Mouse (Mus musculus) limb, embryonic 14.5 days (tissue): ENCODE results near the gene Pdzd4. TPM values are rescaled to one million over a fixed set of nuclear protein-coding genes. Genes with fewer than 3 reads are reported as not detected.

Source experiments
- ATAC-seq: fragments of 200-750 bp; cut with Nextera tagmentation; 2 replicates; pipeline ENCODE4 v1.8.0; 2017; ENCODE audit warnings: low read depth, moderate number of reproducible peaks, moderate TSS enrichment; ENCODE audit not compliant: low FRiP score
- DNase-seq: peaks from one replicate; pipeline ENCODE4 v3.0.0-alpha.2; 2015; ENCODE audit warnings: low spot score
- H3K27ac ChIP-seq: fragments of 300-500 bp; sonication (generic); replicated peaks from 2 replicates; pipeline ENCODE4 v1.5.1; 2014; ENCODE audit warnings: low read depth, mild to moderate bottlenecking, low read length, moderate library complexity, mixed read lengths
- H3K27me3 ChIP-seq: fragments of 300-500 bp; sonication (generic); 2 replicates; pipeline ENCODE4 v1.6.1; 2014; ENCODE audit warnings: low read length, mixed read lengths; ENCODE audit not compliant: control insufficient read depth, insufficient read depth
- H3K36me3 ChIP-seq: fragments of 300-500 bp; sonication (generic); 2 replicates; pipeline ENCODE4 v1.6.1; 2014; ENCODE audit warnings: mild to moderate bottlenecking, low read length, moderate library complexity, mixed read lengths; ENCODE audit not compliant: control insufficient read depth, insufficient read depth
- H3K4me1 ChIP-seq: fragments of 300-500 bp; sonication (generic); 2 replicates; pipeline ENCODE4 v1.6.1; 2014; ENCODE audit warnings: antibody characterized with exemption, low read length, mixed read lengths; ENCODE audit not compliant: control insufficient read depth, insufficient read depth
- H3K4me2 ChIP-seq: fragments of 300-500 bp; sonication (generic); replicated peaks from 2 replicates; pipeline ENCODE4 v1.6.1; 2014; ENCODE audit warnings: low read depth, mild to moderate bottlenecking, low read length, moderate library complexity; ENCODE audit not compliant: severe bottlenecking
- H3K4me3 ChIP-seq: fragments of 300-500 bp; sonication (generic); replicated peaks from 2 replicates; pipeline ENCODE4 v1.5.1; 2014; ENCODE audit warnings: low read length
- H3K9ac ChIP-seq: fragments of 300-500 bp; sonication (generic); 2 replicates; pipeline ENCODE4 v1.6.1; 2014; ENCODE audit warnings: mild to moderate bottlenecking, low read depth, low read length, moderate library complexity; ENCODE audit not compliant: severe bottlenecking
- H3K9me3 ChIP-seq: fragments of 300-500 bp; sonication (generic); 2 replicates; pipeline ENCODE4 v1.6.1; 2016; ENCODE audit warnings: low read length; ENCODE audit not compliant: control insufficient read depth
- POLR2A ChIP-seq: fragments of 200-500 bp; IDR thresholded peaks from 2 replicates; pipeline ENCODE4 v1.8.0; 2012; ENCODE audit warnings: inconsistent platforms, mild to moderate bottlenecking, moderate library complexity, borderline replicate concordance; ENCODE audit not compliant: insufficient read depth, insufficient read length; ENCODE audit errors: extremely low read depth
- WGBS: fragments of 180-500 bp; shearing (Covaris S2); extraction: QIAGEN DNeasy Blood & Tissue Kit; methylation state at CpG from one replicate; pipeline ENCODE4 v1.1.7; 2014; 5-methylcytosine and 5-hydroxymethylcytosine counted together
- polyA plus RNA-seq, 2 experiments: library from polyadenylated mRNA; depleted of rRNA in 1 of 2; stranded (reverse) in 1 of 2; unstranded in 1 of 2; fragments of >200 nt; fragmentation: Nextera tagmentation in 1 of 2; extraction: Ambion mirVana in 1 of 2; gene quantifications; 2 replicates each; pipeline versions ENCODE4 v1.2.1 to v1.2.3; 2012 to 2014

Gene Pdzd4
- polyA plus RNA-seq, 2 experiments: 1.4 to 22.0 TPM

- Histone ChIP-seq H3K9me3 (no peaks in the 10 kb centered on the region), H3K27me3 (no peaks in the 10 kb centered on the region), H3K36me3 (peaks cover 18% of the 10 kb centered on the region), H3K4me2 (peak within 1 kb of the TSS; percentile 54), H3K4me3 (peak within 1 kb of the TSS; percentile 56), H3K9ac (peak within 1 kb of the TSS; percentile 70), H3K27ac (peak within 1 kb of the TSS; percentile 90), H3K4me1 (no peaks in the 10 kb centered on the region)
- ATAC-seq: peak; percentile 96
- WGBS: 13% methylated on average over 34 of the region's 52 CpGs
- peak; percentile 97 for DNase-seq
- peak; percentile 28; the same call in 1 of the 2 replicates for TF ChIP-seq POLR2A
Measured at GRCm38 (mm10) chrX:73786364-73787224, 38.2 kb downstream of the Pdzd4 start, which contains the start of the genes Idh3g and Ssr4. Gene Idh3g (minus strand): TSS chrX:73786897. Gene Ssr4 (plus strand): TSS chrX:73787028.

GRCm38 (mm10) chrX:73785666-73786065 lies 39.1 kb downstream of the Pdzd4 start:
- H3K36me3 ChIP-seq: peaks cover 21% of the 10 kb centered on the region
- H3K4me3 ChIP-seq: peak overlapping the region; percentile 56
- H3K9me3 ChIP-seq: no peaks in the 10 kb centered on the region
- no peak for TF ChIP-seq POLR2A
- ATAC-seq: no peak
- H3K27ac ChIP-seq: no peak overlapping the region; the same call in 1 of the 2 replicates
- H3K4me2 ChIP-seq: peak overlapping the region; percentile 40
- peak overlapping the region; percentile 60 for H3K9ac ChIP-seq
- DNase-seq: no peak
- H3K27me3 ChIP-seq: no peaks in the 10 kb centered on the region
- no peaks in the 10 kb centered on the region for H3K4me1 ChIP-seq

GRCm38 (mm10) chrX:73782227-73782626 lies 42.5 kb downstream of the Pdzd4 start:
- no peak overlapping the region for H3K27ac ChIP-seq
- H3K27me3 ChIP-seq: no peaks in the 10 kb centered on the region
- 79% methylated on average over 3 of the region's 3 CpGs for WGBS
- no peaks in the 10 kb centered on the region for H3K9me3 ChIP-seq
- no peak for DNase-seq
- ATAC-seq: no peak
- no peak for TF ChIP-seq POLR2A
- no peaks in the 10 kb centered on the region for H3K4me1 ChIP-seq
- no peak overlapping the region for H3K4me3 ChIP-seq
- H3K4me2 ChIP-seq: no peak overlapping the region
- H3K9ac ChIP-seq: no peak overlapping the region
- peaks cover 33% of the 10 kb centered on the region for H3K36me3 ChIP-seq

- H3K27me3 ChIP-seq: no peaks in the 10 kb centered on the region
- peak; percentile 48 for ATAC-seq
- H3K27ac ChIP-seq: no peak overlapping the region
- 0 out of 2 replicates have a peak overlapping the region, but pooled peaks have one; percentile 21 for H3K9ac ChIP-seq
- no peak overlapping the region for H3K4me2 ChIP-seq
- H3K4me3 ChIP-seq: no peak overlapping the region
- no peak for TF ChIP-seq POLR2A
- no peaks in the 10 kb centered on the region for H3K4me1 ChIP-seq
- H3K9me3 ChIP-seq: no peaks in the 10 kb centered on the region
- no peak for DNase-seq
- H3K36me3 ChIP-seq: peaks cover 15% of the 10 kb centered on the region
- 64% methylated on average over 10 of the region's 10 CpGs for WGBS
Measured at GRCm38 (mm10) chrX:73774802-73775483, 49.8 kb downstream of the Pdzd4 start.

GRCm38 (mm10) chrX:73774168-73774760 lies 50.5 kb downstream of the Pdzd4 start, which contains the start of gene Srpk3:
Gene Srpk3 (plus strand): TSS chrX:73774405.
- TF ChIP-seq POLR2A: no peak
- ATAC-seq: peak; percentile 53
- Histone ChIP-seq H3K36me3 (peaks cover 10% of the 10 kb centered on the region), H3K9ac (0 out of 2 replicates have a peak within 1 kb of the TSS, but pooled peaks have one; percentile 21), H3K27ac (no peak within 1 kb of the TSS; the same call in 1 of the 2 replicates), H3K4me2 (no peak within 1 kb of the TSS), H3K4me3 (no peak within 1 kb of the TSS), H3K9me3 (no peaks in the 10 kb centered on the region), H3K27me3 (no peaks in the 10 kb centered on the region), H3K4me1 (no peaks in the 10 kb centered on the region)
- DNase-seq: no peak
- WGBS: 37% methylated on average over 9 of the region's 9 CpGs
